Mouse (Mus musculus) forebrain, embryonic 14.5 days (tissue): ENCODE measurements around the gene Fam69b. TPM values are rescaled to one million over a fixed set of nuclear protein-coding genes. Genes with fewer than 3 reads are reported as not detected.
A peak's percentile ranks its signal among the peaks of the same experiment; 100 is the strongest.

Source experiments
- microRNA counts: library from miRNA; unstranded; fragments of <30 nt; microRNA quantifications from one replicate; lab custom pipeline; 2016
- microRNA-seq: library from miRNA; unstranded; fragments of <30 nt; microRNA quantifications from one replicate; pipeline ENCODE4, GENCODE M21; 2016
- polyA plus RNA-seq: library from polyadenylated mRNA; unstranded; fragments of >200 nt; fragmentation: Nextera tagmentation; extraction: Ambion mirVana; gene quantifications from 2 replicates; pipeline ENCODE4 v1.2.1, GENCODE M21; 2014

Fam69b gene
- polyA plus RNA-seq, 1 experiment from 2014 or later = 97.4 TPM

MicroRNAs encoded within 50 kb of the gene (microRNA counts, 519-probe panel; counts per million panel counts)
- 6,165 counts per million, percentile 90 among the panel's probes with 10 or more counts for microRNA mmu-miR-126-3p (lab: Ali Mortazavi, UCI)
- microRNA mmu-miR-126-5p (lab: Ali Mortazavi, UCI) = 4,312 counts per million, percentile 52 among the panel's probes with 10 or more counts

Small RNA genes lying within 50 kb of the gene (microRNA-seq; reads per million reads assigned to microRNA genes)
- not detected for gene Mir126a
- gene Mir126b = not detected

Other genes with a start within 250 kb of the Fam69b start
- 15.7 and 27.1 TPM in 2 replicates for gene Snapc4, start 247.8 kb upstream of the Fam69b start, polyA plus RNA-seq
- 149 and 152 TPM in 2 replicates for gene Entr1, start 239.1 kb upstream of the Fam69b start, polyA plus RNA-seq
- gene Pmpca, start 239.1 kb upstream of the Fam69b start, polyA plus RNA-seq = 70.1 and 72.6 TPM in 2 replicates
- gene Inpp5e, start 219.3 kb upstream of the Fam69b start, polyA plus RNA-seq = 13.9 and 16.2 TPM in 2 replicates
- 23.4 and 24.6 TPM in 2 replicates for gene Sec16a, start 183.2 kb upstream of the Fam69b start, polyA plus RNA-seq
- gene Notch1, start 111.8 kb upstream of the Fam69b start, polyA plus RNA-seq = 30.3 and 32.3 TPM in 2 replicates
- 52.5 and 52.8 TPM in 2 replicates for gene Egfl7, start 48.4 kb upstream of the Fam69b start, polyA plus RNA-seq
- not detected in 2 replicates for gene Gm20532, start 41.8 kb upstream of the Fam69b start, polyA plus RNA-seq
- gene Agpat2, start 24.0 kb upstream of the Fam69b start, polyA plus RNA-seq = 4.0 TPM in 2 replicates
- not detected in 2 replicates for gene Lcn4, start 42.8 kb downstream of the Fam69b start, polyA plus RNA-seq
- not detected in 2 replicates for gene Abo, start 236.5 kb downstream of the Fam69b start, polyA plus RNA-seq